Mouse (Mus musculus) Muller cell, postnatal 12 days (primary cell): ENCODE data around the gene Olfr735.

Source experiments
- DNase-seq: peaks from one replicate; pipeline ENCODE4 v3.0.0-alpha.2; 2015; ENCODE audit errors: inconsistent ontology term

Olfr735 gene

DNA sequence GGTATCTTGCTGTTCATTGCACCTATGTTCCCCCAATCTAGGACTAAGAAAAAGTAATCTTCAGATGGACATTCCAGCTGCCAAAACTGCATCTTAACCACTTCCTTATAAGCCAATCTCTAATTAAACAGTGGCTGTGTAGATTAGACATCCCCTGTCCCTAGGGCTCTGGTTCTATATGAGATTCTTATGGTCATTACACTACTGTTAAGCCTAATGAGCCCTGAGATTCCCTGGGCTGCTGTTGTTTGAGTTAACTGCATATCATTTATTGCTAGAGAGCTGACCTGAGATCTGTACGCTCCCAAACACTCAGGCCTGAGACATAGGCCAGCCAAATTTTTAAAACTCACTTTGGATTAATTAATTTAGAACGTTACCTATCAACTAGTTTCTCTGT lies at the start of gene Olfr735:
Gene Olfr735 (minus strand): TSS at position 77 of the 400 bp plus-strand sequence.
- DNase-seq = no peak

DNA sequence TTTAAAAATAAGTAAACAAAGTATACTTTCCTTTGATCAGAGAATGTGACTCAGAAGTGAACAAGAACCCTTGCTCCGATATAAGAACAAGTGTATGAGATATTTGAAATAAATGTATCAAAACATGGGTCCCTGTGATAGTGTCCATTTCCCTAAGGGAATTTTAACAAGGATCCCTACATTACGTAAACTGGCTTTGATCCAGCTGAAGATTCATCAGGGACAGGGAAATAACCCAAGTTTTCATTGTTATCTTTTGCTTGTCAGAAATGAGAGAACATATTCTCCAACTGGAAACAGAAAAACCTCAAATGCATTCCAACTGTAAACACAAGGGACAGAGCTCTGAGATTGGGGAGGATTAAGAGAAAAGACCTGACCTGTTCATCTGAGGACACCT lies 32.2 kb upstream of the Olfr735 start, which contains the start of gene Olfr736:
Gene Olfr736 (plus strand): TSS at position 301 of the 400 bp plus-strand sequence.
- no peak for DNase-seq

- no peak for DNase-seq
Observed at GRCm38 (mm10) chr14:50363561-50363960, 14.9 kb upstream of the Olfr735 start.

DNA sequence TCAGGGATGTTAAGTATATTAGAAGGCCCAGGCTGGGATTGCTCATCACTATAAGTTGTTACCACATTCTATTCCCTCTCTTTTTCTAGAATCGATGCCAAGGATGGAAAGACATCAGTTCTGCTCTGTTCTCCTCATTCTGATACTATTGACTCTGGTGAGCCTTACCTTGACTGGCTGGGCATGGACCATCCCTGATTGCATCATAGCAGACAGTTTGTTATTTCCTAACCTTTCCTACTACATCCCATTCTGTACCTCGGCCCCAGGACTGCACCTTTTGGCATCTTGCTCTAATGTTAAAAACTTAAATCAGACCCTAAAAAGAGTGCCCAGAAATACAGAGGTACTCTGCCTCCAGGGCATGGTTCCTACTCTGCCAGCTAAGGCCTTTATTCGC lies 11.8 kb upstream of the Olfr735 start:
- no peak for DNase-seq

- no peak for DNase-seq
Observed at GRCm38 (mm10) chr14:50357593-50357992, 8.9 kb upstream of the Olfr735 start, which contains the start of gene Tlr11. Gene Tlr11, plus strand, starts transcription at chr14:50357914.

DNA sequence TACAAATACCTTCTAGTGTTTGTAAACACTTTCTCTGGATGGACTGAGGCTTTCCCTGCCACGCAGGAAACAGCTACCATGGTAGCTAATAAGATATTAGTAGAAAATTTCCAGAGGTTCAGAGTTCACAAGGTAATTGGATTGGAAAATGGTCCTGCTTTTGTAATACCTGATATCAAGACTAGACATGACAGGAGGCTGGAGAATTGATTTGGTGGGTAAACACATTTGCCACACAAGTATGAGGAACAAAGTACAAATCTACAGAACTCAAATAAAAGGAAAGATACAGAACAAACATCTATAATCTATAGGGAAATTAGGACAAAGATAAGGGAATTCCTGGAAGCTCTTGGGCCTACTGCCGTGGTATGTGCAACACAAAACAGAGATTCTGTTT lies 8.1 kb upstream of the Olfr735 start:
- no peak for DNase-seq

- DNase-seq = peak; percentile 24
Observed at GRCm38 (mm10) chr14:50352438-50352837, 3.8 kb upstream of the Olfr735 start.

DNA sequence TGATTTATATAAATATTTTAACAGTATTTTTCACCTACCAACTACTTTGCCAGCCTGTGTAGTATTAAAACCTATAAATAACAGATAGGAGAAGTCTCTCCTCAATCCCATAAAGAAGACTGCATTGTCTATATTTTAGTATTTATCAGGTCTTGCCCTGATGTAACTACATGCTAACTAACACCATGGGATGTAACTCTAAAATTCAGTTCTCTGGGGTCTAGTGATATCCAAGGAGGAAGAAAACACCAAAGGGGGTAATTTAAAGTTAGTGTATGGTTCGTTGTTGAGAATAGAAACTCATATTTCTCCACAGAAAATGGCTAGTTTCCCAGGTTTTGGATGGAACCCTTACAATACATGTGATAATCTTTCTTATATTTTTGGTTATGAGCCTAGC lies 22.0 kb downstream of the Olfr735 start, which contains the start of gene Olfr734:
Gene Olfr734 (minus strand): TSS at position 101 of the 400 bp plus-strand sequence.
- DNase-seq = no peak

DNA sequence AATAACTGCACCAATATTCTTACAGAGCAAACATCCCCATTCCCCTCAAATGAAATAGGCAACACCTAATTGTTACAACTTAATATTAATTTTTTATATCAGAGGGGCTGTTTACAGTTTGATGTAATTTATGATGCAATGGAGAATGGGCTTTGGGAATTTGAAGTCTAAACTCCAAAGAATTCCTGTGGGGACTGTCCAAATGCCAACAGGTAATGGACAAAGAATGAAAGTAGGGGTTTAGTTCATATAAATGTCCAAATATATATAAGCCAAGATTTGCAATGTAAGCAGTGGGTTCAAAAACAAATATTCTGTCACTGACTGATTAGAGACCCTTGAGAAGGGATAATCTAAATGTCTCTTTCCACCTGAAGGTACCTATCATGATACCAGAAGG lies 47.2 kb downstream of the Olfr735 start, which contains the start of gene Olfr733:
Gene Olfr733 (minus strand): TSS at position 101 of the 400 bp plus-strand sequence.
- no peak for DNase-seq
